Mouse (Mus musculus): Measurements from ENCODE around the gene Tbxas1. TPM values are rescaled to one million over a fixed set of nuclear protein-coding genes. Genes with fewer than 3 reads are reported as not detected.

Tbxas1 gene
- polyA plus RNA-seq, 1 experiment from 2014 or later = 1.1 TPM

DNA sequence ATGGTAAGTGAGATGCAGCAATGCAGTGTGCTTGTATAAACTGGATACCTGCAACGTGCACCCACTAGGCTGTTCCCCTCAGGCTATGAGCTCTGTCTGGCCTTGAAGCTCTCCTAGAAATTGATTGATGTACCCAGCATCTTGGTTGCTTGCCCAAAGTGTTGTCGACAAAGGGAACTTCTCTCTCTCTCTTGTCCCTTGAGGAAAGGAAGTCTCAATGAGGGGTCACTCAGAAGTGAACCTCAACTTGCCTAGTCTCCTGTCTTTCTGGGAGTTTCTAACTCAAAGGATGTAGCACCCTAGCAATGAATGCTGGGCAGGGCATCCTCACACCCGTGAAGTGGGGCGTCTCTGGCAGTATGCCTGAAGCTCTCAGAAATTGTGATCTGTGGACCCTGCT is 161.0 kb downstream of the Tbxas1 start:
- no peaks in the 10 kb centered on the region for H3K36me3 ChIP-seq
- no peak overlapping the region for H3K4me2 ChIP-seq
- WGBS = 74% methylated on average over 4 of the region's 4 CpGs
- no peaks in the 10 kb centered on the region for H3K9me3 ChIP-seq
- H3K27me3 ChIP-seq = no peaks in the 10 kb centered on the region
- no peak overlapping the region for H3K4me3 ChIP-seq
- H3K4me1 ChIP-seq = peaks cover 11% of the 10 kb centered on the region
- H3K9ac ChIP-seq = no peak overlapping the region
- H3K27ac ChIP-seq = no peak overlapping the region
- ATAC-seq (ENCODE audit: insufficient number of reproducible peaks, insufficient read depth, low FRiP score, low TSS enrichment, low read depth) = no peak

DNA sequence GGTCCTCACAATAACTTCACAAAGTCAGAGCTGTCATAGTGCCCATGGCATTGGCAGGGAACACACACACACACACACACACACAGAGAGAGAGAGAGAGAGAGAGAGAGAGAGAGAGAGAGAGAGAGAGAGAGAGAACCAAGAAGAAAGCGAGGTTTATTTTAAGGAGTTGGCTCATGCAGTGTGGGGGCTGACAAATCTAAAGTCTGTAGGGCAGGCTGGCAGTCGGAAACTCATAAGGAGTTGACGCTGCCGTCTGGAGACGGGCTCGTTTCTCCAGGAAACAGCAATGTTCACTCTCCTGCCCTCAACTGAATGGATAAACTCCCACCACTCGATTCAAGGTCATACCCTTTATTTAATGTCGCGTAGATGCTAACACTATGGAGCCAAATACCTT is 165.2 kb downstream of the Tbxas1 start:
- H3K27me3 ChIP-seq = no peaks in the 10 kb centered on the region
- no peak overlapping the region for H3K4me3 ChIP-seq
- H3K36me3 ChIP-seq = no peaks in the 10 kb centered on the region
- H3K4me2 ChIP-seq = no peak overlapping the region
- no peak for ATAC-seq (ENCODE audit: insufficient number of reproducible peaks, insufficient read depth, low FRiP score, low TSS enrichment, low read depth)
- H3K4me1 ChIP-seq = peaks cover 11% of the 10 kb centered on the region
- H3K9ac ChIP-seq = no peak overlapping the region
- no peaks in the 10 kb centered on the region for H3K9me3 ChIP-seq
- WGBS = 80% methylated on average over 9 of the region's 9 CpGs
- H3K27ac ChIP-seq = no peak overlapping the region

DNA sequence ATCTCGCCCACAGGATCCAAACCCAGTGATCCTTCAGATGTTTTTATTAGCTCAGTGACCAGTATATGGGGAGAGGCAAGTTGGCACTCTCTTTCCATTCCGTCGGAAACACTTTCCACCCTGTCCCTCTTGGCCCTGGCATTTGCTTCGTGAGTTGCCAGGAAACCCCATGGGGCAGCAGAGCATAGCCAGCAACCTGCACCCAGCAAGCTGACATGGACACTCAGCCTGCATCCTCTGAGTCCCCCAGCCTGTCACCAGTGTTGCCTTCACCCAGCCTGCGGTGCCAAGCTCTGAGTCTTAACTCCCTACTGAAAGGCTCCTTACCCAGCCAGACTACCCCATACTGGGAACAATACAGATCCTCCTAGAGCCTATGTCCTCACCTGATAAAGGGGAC is 173.9 kb downstream of the Tbxas1 start:
- peaks cover 18% of the 10 kb centered on the region; the same call in 1 of the 2 replicates for H3K27me3 ChIP-seq
- 68% methylated on average over 5 of the region's 5 CpGs for WGBS
- no peak for ATAC-seq (ENCODE audit: insufficient number of reproducible peaks, insufficient read depth, low FRiP score, low TSS enrichment, low read depth)
- H3K9ac ChIP-seq = no peak overlapping the region
- no peak overlapping the region for H3K4me2 ChIP-seq
- H3K36me3 ChIP-seq = no peaks in the 10 kb centered on the region
- peaks cover under 1% of the 10 kb centered on the region; the same call in 1 of the 2 replicates for H3K4me1 ChIP-seq
- no peak overlapping the region for H3K4me3 ChIP-seq
- no peaks in the 10 kb centered on the region for H3K9me3 ChIP-seq
- no peak overlapping the region for H3K27ac ChIP-seq

DNA sequence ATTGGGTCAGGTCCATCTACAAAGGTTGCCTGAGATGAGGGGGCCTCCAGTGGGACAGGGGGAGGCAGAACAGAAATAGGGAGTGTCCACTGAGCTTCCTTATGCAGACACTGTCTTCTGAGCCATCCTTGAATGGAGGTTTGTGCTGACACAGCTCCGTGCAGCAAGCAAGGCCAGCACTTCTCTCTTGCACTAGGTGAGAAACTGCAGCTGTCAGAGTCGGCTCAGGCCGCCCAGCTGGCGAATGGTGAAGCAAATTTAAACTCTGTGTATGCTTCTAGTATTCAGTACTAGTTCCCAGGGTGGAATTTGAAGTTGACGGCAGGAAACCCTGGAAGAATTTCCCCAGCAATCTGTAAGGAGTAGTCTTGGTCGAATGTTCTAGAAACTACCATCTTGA is 175.6 kb downstream of the Tbxas1 start:
- Histone ChIP-seq H3K4me3 (no peak overlapping the region), H3K4me2 (no peak overlapping the region), H3K9me3 (no peaks in the 10 kb centered on the region), H3K9ac (no peak overlapping the region), H3K27ac (no peak overlapping the region), H3K36me3 (no peaks in the 10 kb centered on the region), H3K4me1 (peaks cover 7% of the 10 kb centered on the region; the same call in 1 of the 2 replicates), H3K27me3 (peaks cover 18% of the 10 kb centered on the region; the same call in 1 of the 2 replicates)
- ATAC-seq (ENCODE audit: insufficient number of reproducible peaks, insufficient read depth, low FRiP score, low TSS enrichment, low read depth) = no peak
- 72% methylated on average over 6 of the region's 6 CpGs for WGBS

DNA sequence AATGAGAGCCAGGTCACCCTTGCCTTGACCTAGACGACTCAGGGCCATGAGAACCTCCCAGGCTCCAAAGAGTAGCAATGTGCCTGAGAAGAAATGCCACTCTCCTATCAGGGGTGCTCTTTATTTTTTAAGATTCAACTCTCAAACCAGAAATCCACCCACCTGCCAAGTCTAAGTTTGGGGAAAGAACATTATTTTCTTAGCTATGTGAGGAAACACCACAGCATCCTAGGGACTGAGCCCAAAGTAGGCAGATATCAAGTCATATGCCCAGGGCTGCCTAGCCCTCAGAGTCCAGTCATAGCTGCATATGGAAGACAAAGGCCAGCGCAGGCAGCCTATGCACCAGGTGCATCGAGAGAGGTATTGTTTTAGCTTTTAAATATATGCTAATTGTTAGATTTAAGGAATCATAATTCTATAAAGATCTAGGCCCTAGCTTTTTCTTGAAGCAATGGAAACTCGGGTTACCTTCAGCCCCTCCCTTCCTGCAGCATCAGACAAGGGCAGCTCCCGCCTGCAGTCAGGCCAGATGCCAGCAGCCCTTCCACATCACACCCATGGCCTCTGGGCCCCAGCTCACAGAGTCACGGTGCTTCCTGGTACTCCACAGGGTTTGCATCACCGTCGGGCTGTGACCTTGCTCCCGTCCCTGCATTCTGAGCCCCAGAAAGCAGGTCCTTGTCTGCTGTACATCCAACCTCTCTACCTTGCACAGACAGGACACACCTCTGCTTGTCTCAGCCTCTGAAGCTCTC is 176.8 kb downstream of the Tbxas1 start:
- no peak for ATAC-seq (ENCODE audit: insufficient number of reproducible peaks, insufficient read depth, low FRiP score, low TSS enrichment, low read depth)

DNA sequence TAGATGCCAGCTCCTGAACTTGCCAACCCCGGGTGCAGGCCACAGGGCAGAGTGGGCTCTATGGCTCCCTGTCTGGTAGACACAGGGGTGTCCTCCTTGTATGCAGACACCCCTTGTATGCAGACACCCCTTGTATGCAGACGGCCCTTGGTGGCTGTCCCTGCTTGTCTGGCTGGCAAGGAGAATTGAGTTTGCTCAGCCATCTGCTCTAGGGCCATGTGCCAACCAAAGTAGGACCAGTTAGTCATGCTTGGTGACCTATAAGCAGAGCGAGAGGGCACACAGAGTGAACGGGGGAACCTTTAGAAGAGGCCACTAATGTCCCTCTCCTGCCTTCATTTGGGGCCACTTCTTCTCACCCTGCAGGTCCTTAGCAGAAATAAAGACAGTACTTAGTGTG is 177.4 kb downstream of the Tbxas1 start:
- no peak overlapping the region for H3K27ac ChIP-seq
- H3K4me3 ChIP-seq = no peak overlapping the region
- WGBS = 85% methylated on average over 4 of the region's 4 CpGs
- no peaks in the 10 kb centered on the region for H3K9me3 ChIP-seq
- no peak overlapping the region for H3K9ac ChIP-seq
- H3K4me1 ChIP-seq = peaks cover 7% of the 10 kb centered on the region; the same call in 1 of the 2 replicates
- peaks cover 16% of the 10 kb centered on the region; the same call in 1 of the 2 replicates for H3K27me3 ChIP-seq
- H3K4me2 ChIP-seq = no peak overlapping the region
- H3K36me3 ChIP-seq = no peaks in the 10 kb centered on the region
- ATAC-seq (ENCODE audit: insufficient number of reproducible peaks, insufficient read depth, low FRiP score, low TSS enrichment, low read depth) = no peak

More for the DNA sequence above, 176.8 kb downstream of the Tbxas1 start:
- peaks cover 7% of the 10 kb centered on the region; the same call in 1 of the 2 replicates for H3K4me1 ChIP-seq
- H3K4me2 ChIP-seq = no peak overlapping the region
- H3K27ac ChIP-seq = no peak overlapping the region
- peaks cover 18% of the 10 kb centered on the region; the same call in 1 of the 2 replicates for H3K27me3 ChIP-seq
- no peaks in the 10 kb centered on the region for H3K36me3 ChIP-seq
- H3K9me3 ChIP-seq = no peaks in the 10 kb centered on the region
- H3K4me3 ChIP-seq = no peak overlapping the region
- no peak overlapping the region for H3K9ac ChIP-seq
- 69% methylated on average over 9 of the region's 9 CpGs for WGBS

DNA sequence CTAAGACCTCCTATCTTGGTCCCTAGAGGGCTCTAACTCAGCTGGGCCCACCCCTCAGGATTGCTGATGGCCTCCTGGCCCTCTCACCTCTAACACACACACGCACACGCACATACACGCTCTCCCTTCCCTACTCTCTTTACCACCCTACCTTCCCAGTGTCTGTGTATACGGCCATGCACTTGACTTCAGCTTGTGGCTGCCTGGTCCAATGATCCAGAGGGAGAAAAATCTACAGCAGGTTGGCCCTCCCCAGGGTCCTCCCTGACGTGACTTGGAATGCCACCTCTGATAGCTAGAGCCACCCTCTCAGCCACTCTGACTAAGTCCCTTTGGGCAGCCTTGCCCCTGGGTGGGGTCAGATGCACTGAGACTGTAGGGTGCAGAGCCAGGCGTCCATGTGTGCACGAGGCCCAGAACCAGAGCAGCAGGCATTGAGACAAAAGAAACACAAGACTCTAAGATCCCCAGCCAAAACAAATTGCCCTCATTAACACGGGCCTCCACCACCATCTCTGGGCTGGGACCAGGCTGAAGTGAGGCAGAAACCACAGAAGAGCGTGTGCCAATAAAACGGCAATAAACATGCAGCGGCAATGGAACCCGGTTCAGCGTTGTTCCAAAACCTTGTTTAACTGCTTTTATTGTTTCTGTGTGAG is 179.1 kb downstream of the Tbxas1 start:
- Histone ChIP-seq H3K27me3 (peaks cover 4% of the 10 kb centered on the region; the same call in 1 of the 2 replicates), H3K27ac (no peak overlapping the region), H3K9ac (no peak overlapping the region), H3K4me1 (peaks cover 7% of the 10 kb centered on the region; the same call in 1 of the 2 replicates), H3K36me3 (no peaks in the 10 kb centered on the region), H3K9me3 (no peaks in the 10 kb centered on the region), H3K4me3 (no peak overlapping the region), H3K4me2 (no peak overlapping the region)
- no peak for ATAC-seq (ENCODE audit: insufficient number of reproducible peaks, insufficient read depth, low FRiP score, low TSS enrichment, low read depth)
- 73% methylated on average over 13 of the region's 13 CpGs for WGBS

DNA sequence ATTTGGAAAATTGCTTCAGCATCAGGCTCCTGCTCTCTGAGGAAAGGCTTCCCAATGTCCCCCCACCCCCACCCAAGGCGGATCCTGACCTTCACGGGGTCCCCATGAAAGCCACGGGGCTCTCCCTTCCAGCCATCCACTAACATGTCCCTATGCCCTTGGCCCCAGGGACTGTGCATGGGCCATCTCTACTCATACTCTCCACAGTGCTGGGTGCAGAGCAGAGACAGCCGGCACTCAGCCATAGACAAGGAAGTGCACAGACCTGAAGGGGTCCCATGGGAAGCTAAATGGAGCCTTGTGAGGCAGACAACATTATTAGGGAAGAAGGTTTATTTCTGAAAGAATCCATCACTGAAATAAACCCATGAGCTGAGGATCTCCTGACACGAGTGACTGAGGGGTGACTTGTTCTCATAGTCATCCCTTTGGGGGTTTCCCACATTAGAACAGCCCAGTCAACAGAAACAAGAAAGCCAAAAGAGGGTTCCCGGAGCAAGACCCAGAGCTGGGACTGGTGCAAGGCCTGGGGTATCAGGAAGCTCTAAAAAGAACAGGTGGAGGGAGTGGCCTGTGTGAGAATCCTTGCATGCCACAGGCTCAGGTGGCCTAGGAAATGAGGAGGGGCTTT is 179.8 kb downstream of the Tbxas1 start:
- H3K27ac ChIP-seq = no peak overlapping the region
- no peaks in the 10 kb centered on the region for H3K36me3 ChIP-seq
- H3K9me3 ChIP-seq = no peaks in the 10 kb centered on the region
- peaks cover 7% of the 10 kb centered on the region; the same call in 1 of the 2 replicates for H3K4me1 ChIP-seq
- no peak for ATAC-seq (ENCODE audit: insufficient number of reproducible peaks, insufficient read depth, low FRiP score, low TSS enrichment, low read depth)
- 0 out of 2 replicates have a peak overlapping the region, but pooled peaks have one; percentile 36 for H3K9ac ChIP-seq
- H3K4me3 ChIP-seq = no peak overlapping the region
- H3K27me3 ChIP-seq = peaks cover 3% of the 10 kb centered on the region; the same call in 1 of the 2 replicates
- no peak overlapping the region for H3K4me2 ChIP-seq
- WGBS = 89% methylated on average over 6 of the region's 6 CpGs

DNA sequence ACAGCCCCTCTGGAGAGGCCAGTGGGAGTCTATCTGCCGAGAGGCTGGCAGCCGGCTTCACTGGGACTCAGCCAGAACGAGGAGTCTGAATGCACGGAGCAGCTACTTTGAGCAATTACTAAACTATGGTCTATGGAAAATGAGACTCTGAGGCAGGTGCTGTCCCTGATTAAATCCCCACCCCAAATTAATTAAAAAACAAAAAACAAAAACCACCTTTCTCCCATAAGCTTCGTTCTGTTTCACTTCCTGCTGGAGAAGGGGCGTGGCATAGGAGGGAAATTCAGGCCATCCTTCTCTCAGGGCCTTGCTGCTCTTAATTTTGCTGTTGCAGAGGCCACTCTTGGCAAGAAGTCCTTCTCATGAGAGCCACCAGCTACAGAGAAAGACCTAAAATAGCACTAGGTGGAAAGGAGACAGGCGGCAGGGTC is 180.6 kb downstream of the Tbxas1 start:
- Histone ChIP-seq H3K27me3 (peaks cover 7% of the 10 kb centered on the region; the same call in 1 of the 2 replicates), H3K9me3 (no peaks in the 10 kb centered on the region), H3K4me2 (0 out of 2 replicates have a peak overlapping the region, but pooled peaks have one; percentile 11), H3K36me3 (no peaks in the 10 kb centered on the region), H3K4me3 (no peak overlapping the region), H3K9ac (0 out of 2 replicates have a peak overlapping the region, but pooled peaks have one; percentile 36), H3K27ac (no peak overlapping the region), H3K4me1 (peaks cover 7% of the 10 kb centered on the region; the same call in 1 of the 2 replicates)
- no peak for ATAC-seq (ENCODE audit: insufficient number of reproducible peaks, insufficient read depth, low FRiP score, low TSS enrichment, low read depth)
- 54% methylated on average over 7 of the region's 7 CpGs for WGBS

DNA sequence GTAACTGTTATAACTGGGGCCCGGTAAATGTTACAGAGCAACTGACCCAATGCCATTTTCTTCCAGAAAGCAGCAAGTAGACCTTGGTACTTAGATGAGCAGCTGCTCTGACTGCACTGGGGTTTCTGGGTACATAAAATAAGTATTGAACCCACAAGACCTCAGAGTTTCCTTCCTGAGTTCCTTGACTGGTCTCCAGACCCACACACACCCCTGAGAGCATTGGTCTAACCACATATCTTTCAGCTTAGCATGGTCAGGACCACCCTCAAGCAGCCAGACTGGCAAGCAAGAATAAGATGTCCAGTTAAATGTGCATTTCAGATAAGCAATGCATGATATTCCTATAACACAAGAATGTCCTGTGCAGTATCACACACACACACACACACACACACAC is 182.0 kb downstream of the Tbxas1 start:
- Histone ChIP-seq H3K27ac (no peak overlapping the region), H3K27me3 (peaks cover 7% of the 10 kb centered on the region; the same call in 1 of the 2 replicates), H3K4me3 (no peak overlapping the region), H3K9me3 (no peaks in the 10 kb centered on the region), H3K4me1 (peaks cover 7% of the 10 kb centered on the region; the same call in 1 of the 2 replicates), H3K4me2 (no peak overlapping the region), H3K9ac (no peak overlapping the region), H3K36me3 (no peaks in the 10 kb centered on the region)
- no peak for ATAC-seq (ENCODE audit: insufficient number of reproducible peaks, insufficient read depth, low FRiP score, low TSS enrichment, low read depth)
- 85% methylated on average over 1 of the region's 1 CpGs for WGBS

DNA sequence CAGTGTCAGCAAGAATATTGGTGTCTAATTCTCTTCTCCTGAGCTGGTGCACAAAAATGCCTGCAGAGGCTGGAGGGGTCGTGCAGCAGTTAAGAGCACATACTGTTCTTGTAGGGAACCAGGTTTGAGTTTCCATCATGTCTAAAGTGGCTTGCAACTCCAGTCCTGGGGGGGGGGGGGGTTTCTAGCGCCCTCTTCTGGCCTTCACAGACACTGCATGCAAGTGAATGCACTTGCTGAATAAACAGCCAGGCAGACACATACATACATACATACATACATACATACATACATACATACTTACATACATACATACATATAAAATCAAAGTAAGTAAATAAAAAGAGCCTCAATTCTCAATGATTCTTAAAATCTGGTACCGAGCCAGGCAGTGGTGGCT is 183.2 kb downstream of the Tbxas1 start:
- no peak overlapping the region for H3K27ac ChIP-seq
- no peak for ATAC-seq (ENCODE audit: insufficient number of reproducible peaks, insufficient read depth, low FRiP score, low TSS enrichment, low read depth)

More for the DNA sequence above, 183.2 kb downstream of the Tbxas1 start:
- Histone ChIP-seq H3K9ac (no peak overlapping the region), H3K4me3 (no peak overlapping the region), H3K27me3 (0 out of 2 replicates have a peak, but pooled peaks cover 7% of the 10 kb centered on the region), H3K9me3 (no peaks in the 10 kb centered on the region), H3K4me2 (no peak overlapping the region), H3K36me3 (no peaks in the 10 kb centered on the region), H3K4me1 (peaks cover 7% of the 10 kb centered on the region; the same call in 1 of the 2 replicates)
- WGBS = 56% methylated on average over 3 of the region's 3 CpGs
